Mouse (Mus musculus): ENCODE measurements around the gene Fam222b.

- no peak for TF ChIP-seq CTCF (IDR thresholded peaks at IDR 0.05; ENCODE audit: low read depth)
- TF ChIP-seq EP300 (IDR thresholded peaks at IDR 0.05; ENCODE audit: low read depth) = no peak
Observed at GRCm38 (mm10) chr11:78179438-78179999, 85.1 kb downstream of the Fam222b start.

All from liver, postnatal 0 days (tissue).